Mouse (Mus musculus) megakaryocyte, embryonic 14.5 days (primary cell): ENCODE measurements around the gene Rap2c. TPM values are rescaled to one million over a fixed set of nuclear protein-coding genes. Genes with fewer than 3 reads are reported as not detected.

Experiments used
- H3K27me3 ChIP-seq: replicated peaks from 2 replicates; pipeline ENCODE3; 2012; ENCODE audit warnings: inconsistent platforms
- H3K36me3 ChIP-seq: replicated peaks from 2 replicates; pipeline ENCODE3; 2012; ENCODE audit warnings: low read length, inconsistent platforms, mixed read lengths
- H3K4me1 ChIP-seq: 2 replicates; pipeline ENCODE4 v1.6.1; 2012; ENCODE audit warnings: inconsistent platforms
- H3K4me3 ChIP-seq: replicated peaks from 2 replicates; pipeline ENCODE3; 2012; ENCODE audit warnings: moderate library complexity, mild to moderate bottlenecking, inconsistent platforms
- H3K9me3 ChIP-seq: 2 replicates; pipeline ENCODE4 v1.6.1; 2012; ENCODE audit warnings: inconsistent platforms
- FLI1 ChIP-seq: IDR thresholded peaks from 2 replicates; pipeline ENCODE4 v1.6.1; 2012; ENCODE audit warnings: low read length, inconsistent platforms, mixed read lengths
- GATA1 ChIP-seq: IDR thresholded peaks from 3 replicates; pipeline ENCODE4 v1.6.1; 2012; ENCODE audit warnings: mixed read lengths, low read length, inconsistent platforms, borderline replicate concordance
- polyA plus RNA-seq: library from polyadenylated mRNA; stranded (reverse); fragments of >175 nt; gene quantifications from 2 replicates; pipeline ENCODE4 v1.2.3, GENCODE M21; 2012; ENCODE audit warnings: low replicate concordance; ENCODE audit not compliant: insufficient read depth

Gene Rap2c
- 0.85 TPM in 1 of 2 replicates, not detected in the other for polyA plus RNA-seq

DNA sequence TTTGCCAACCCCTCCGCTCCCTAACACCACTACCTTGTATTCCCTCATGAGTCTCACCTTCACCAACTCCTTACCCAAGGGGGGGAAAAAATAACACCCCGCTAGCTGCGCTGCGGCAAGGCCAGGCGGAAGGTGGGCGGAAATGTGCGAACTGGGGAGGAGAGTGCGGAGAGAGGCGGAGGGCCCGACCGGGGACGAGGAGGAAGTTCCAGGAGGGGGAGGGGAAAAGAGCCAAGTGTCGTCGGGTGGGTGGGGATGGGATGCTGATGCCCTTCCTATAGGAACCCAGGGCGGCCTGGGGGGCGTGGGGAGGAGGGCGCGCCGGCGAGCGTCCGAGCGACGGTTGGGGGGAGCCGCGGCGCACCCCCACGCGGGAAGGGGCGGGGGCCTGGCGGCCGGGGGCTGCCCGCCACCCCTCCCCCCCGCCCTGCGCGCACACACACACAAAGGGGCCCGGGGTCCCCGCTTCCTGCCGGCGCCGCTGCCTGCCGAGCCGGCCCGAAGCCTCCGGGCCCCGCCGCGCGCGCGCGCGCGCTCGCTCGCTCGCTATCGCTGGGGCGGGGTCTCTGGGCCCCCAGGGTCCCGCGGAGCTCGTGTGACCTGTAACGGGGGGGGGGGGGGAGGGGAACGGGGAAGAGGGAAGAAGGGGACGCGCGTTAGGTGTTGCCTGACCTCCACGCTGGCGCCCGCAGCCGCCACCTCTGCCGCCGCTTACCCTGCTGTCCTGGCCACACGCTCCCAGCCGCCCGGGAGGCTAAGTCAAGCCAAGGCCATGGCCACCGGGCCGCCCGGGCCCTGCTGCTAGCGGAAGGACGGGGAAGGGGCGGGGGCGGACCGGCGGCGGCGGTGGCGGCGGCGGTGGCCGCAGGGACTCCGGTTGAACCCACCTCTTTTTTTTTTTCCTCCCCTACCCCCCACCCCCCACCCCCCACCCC is at the start of gene Rap2c:
Gene Rap2c, minus strand, starts transcription at position 168 of the 935 bp plus-strand sequence.
- peaks cover 5% of the 10 kb centered on the region; the same call in 1 of the 2 replicates for H3K4me1 ChIP-seq
- peaks cover 7% of the 10 kb centered on the region for H3K27me3 ChIP-seq
- peaks cover 27% of the 10 kb centered on the region for H3K36me3 ChIP-seq
- peaks cover 7% of the 10 kb centered on the region; the same call in 1 of the 2 replicates for H3K9me3 ChIP-seq
- no peak for TF ChIP-seq FLI1
- no peak for TF ChIP-seq GATA1
- peak within 1 kb of the TSS; percentile 95 for H3K4me3 ChIP-seq

DNA sequence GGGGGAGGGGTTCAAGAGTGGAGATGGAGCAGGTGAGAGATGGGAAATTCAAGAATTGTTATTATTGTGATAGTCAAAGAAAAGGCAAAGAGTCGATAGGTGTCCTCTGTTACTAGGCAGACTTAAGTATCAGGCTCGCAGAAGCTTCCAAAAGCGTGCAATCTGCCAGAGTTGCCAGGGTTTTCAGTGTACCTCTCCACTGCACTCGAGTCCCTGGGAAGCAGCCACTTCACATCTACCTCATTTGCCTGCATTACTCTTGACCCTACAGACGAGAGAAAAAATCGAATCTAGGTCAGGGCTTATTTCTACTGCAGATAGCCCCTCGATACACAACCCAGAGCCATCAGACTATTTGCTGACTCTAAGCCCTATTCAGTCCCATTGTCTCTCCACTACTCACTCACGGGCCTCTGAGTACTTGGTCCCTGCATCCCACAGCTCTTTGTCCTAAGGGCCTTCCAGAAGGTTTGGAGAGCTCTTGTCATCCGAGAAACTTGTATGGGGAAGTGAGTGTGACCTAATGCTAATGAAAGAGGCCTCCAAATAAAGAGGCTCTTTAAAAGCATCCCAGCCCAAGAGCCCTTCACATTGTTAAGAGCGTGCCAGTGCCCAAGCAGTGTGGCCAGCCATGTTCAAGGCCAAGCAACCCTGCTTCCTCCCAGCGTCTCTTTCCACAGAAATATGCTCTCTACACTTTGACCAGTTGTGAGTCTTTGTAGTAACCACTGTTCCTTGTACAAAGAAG is 48.9 kb upstream of the Rap2c start:
- no peaks in the 10 kb centered on the region for H3K9me3 ChIP-seq
- H3K36me3 ChIP-seq = no peaks in the 10 kb centered on the region
- H3K4me1 ChIP-seq = no peaks in the 10 kb centered on the region
- TF ChIP-seq GATA1 (no peak), FLI1 (no peak)
- no peaks in the 10 kb centered on the region for H3K27me3 ChIP-seq
- H3K4me3 ChIP-seq = no peak overlapping the region

DNA sequence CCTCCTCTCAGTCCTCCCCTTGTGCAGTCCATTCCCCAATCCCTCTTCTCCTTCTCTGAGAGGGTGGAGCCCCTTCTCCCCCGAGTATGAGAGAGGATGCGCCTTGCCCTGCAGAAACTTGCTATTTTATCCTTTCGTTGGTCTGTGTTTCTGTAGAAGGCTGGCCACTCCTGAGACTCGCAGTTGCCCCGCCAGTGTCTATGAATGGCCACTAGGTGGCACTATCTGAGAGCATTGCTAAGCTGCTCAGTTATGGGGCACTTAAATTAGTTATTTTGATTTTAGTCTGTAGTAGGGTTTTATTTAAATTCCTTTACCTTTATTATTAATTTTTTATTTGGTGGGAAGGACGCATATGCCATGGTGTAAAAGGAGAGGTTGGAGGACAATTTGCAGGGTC is 48.0 kb upstream of the Rap2c start:
- Histone ChIP-seq H3K4me3 (peak overlapping the region; percentile 86), H3K9me3 (no peaks in the 10 kb centered on the region), H3K4me1 (no peaks in the 10 kb centered on the region), H3K27me3 (peaks cover 2% of the 10 kb centered on the region), H3K36me3 (no peaks in the 10 kb centered on the region)
- TF ChIP-seq FLI1 = no peak
- TF ChIP-seq GATA1 = no peak

DNA sequence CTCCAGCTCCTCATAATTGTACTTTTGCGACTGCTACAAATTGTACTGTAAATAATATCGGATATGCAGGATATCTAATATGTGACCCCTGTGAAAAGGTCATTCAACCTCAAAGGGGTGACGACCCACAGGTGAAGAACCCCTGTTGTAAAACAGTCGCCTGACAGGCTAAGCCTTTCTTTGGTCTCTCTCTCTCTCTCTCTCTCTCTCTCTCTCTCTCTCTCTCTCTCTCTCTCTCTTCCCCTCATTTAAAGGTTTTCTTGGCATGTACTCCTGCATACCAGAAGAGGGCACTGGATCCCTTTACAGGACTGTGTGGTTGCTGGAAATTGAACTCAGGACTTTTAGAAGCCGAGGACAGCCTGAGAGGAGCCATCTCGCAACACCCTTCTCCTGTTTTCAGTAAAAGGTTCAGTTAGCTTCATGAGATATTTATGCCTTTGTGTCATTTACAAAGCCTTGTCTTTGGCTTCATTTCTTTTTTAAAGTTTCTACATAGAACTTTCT is 47.4 kb upstream of the Rap2c start:
- TF ChIP-seq GATA1 = no peak
- no peak for TF ChIP-seq FLI1
- Histone ChIP-seq H3K36me3 (no peaks in the 10 kb centered on the region), H3K4me3 (peak overlapping the region; percentile 23), H3K9me3 (no peaks in the 10 kb centered on the region), H3K27me3 (peaks cover 2% of the 10 kb centered on the region), H3K4me1 (no peaks in the 10 kb centered on the region)

DNA sequence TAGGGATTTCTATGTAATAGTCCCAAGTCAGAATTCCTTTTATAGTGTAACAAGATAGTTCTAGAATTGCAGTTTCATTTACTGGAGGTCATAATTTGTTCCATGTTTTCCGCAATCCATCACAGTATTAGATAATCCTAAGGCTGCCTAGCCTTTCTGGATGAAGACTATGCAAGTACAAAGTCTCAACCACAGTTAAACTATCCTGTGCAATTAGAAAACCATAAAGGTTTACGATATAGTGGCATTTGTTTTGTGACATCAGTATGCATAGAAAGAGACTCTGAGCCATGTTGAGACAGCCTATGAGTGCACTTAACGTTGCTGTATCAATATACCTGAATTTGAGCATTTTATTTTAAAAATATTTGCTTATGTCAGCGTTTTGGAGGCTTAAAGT is 42.4 kb upstream of the Rap2c start:
- Histone ChIP-seq H3K27me3 (peaks cover 24% of the 10 kb centered on the region), H3K4me1 (no peaks in the 10 kb centered on the region)
- TF ChIP-seq FLI1 (no peak), GATA1 (no peak)

DNA sequence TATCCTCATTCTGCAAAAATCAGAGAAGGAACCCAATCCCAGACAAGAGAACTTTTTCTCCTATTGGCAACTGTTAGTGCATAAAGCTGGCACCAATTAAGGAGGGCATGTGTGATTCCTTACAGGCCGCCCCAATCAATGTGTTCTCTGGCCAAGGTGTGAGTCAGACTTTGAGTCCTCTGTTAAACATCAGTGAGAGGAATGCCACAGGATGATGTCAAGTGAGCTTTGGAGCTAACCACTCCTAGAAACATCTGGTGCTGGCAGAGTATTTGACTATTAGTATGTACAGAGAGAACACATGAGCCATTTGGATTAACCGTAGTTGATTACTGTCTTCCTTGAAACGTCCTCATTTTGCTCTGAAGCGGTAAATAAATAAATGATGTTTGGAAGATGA is 40.9 kb upstream of the Rap2c start:
- no peaks in the 10 kb centered on the region for H3K4me1 ChIP-seq
- TF ChIP-seq GATA1 = no peak
- no peak for TF ChIP-seq FLI1
- no peaks in the 10 kb centered on the region for H3K9me3 ChIP-seq
- no peaks in the 10 kb centered on the region for H3K36me3 ChIP-seq
- no peak overlapping the region for H3K4me3 ChIP-seq
- H3K27me3 ChIP-seq = peaks cover 27% of the 10 kb centered on the region

More for the DNA sequence above, 42.4 kb upstream of the Rap2c start:
- Histone ChIP-seq H3K36me3 (no peaks in the 10 kb centered on the region), H3K4me3 (no peak overlapping the region), H3K9me3 (no peaks in the 10 kb centered on the region)

DNA sequence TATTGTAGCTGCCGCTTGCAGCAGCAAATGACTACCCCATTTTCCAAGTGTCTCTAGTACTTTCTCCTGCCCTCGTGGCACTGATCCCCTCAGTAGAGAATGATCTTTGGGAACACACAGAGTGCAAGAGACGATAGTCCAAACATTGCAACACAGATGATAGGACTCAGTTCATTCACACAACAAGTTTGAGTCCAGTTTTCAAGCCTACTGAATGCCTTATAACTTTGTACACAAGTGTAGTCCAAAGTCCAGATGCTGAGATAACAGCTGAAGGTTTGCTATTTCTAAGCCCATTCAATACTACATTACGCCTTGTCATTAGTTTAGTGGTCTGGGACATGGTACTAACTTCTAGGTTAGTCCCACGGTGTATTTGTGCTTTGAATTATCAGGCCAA is 40.5 kb upstream of the Rap2c start:
- H3K4me1 ChIP-seq = no peaks in the 10 kb centered on the region
- no peaks in the 10 kb centered on the region for H3K9me3 ChIP-seq
- TF ChIP-seq GATA1 = no peak
- H3K36me3 ChIP-seq = no peaks in the 10 kb centered on the region
- H3K27me3 ChIP-seq = peaks cover 29% of the 10 kb centered on the region
- H3K4me3 ChIP-seq = no peak overlapping the region

DNA sequence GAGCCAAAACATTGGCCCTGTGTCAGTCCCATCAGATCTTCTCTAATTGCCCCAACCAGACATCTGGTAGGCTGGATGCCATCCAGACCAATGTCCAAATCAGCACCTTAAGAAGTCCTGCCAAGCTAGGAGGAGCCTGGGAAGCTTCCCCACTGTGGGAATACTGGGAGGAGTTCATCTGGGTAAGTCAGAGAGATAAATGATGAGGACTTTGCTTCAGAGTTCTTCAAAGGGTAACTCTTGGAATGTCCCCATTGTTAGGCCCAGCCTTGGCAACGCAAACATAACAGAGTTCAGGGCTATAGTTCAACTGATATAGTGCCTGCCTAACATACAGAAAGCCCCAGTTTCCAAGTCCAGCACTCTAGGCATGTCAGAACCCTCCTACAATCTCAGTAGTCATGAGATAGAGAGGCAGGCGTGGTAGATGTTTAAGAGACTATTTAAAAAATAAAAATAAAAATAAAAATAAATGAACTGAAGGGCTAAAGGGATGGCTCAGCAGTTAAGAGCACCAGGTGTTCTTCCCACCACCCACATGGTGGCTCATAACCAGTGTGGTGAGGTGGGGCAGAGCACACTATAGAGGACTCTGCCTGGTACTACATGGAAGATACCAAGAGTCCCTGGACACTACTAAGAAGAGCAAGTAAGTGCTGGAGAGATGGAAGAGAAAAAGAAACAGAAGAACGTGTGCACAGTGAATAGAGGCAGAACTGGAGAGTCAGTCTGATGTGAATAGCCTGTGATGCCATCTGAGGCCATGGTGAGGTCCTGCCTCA is 34.1 kb upstream of the Rap2c start:
- Histone ChIP-seq H3K27me3 (peaks cover 29% of the 10 kb centered on the region), H3K4me1 (no peaks in the 10 kb centered on the region), H3K9me3 (no peaks in the 10 kb centered on the region), H3K4me3 (no peak overlapping the region), H3K36me3 (no peaks in the 10 kb centered on the region)
- TF ChIP-seq GATA1 (no peak), FLI1 (no peak)

DNA sequence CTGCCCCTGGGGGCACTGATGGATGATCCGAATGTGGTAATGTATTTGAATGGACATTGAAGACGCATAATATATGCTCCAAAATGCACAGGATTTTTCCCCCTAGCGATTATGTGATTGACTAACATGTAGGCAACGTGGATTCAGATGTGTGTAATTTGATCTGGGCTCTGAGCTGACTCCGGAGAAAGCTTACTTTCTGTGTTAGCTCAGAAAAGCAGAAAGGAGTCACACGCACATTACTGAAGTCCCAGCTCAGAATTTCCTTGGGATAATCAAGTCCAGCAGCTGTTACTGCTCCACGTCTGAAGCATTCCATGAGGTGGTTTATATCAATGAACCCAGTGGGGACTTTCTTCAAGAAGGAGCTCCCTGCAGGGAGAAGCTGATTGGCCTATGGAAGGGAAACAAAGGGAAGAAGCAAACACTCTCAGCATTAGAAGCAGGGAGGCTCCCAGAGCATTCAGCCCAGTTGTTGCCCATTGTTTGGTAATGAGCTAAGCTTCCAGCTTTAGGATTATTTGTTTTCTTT is 17.9 kb upstream of the Rap2c start:
- TF ChIP-seq GATA1 (no peak), FLI1 (no peak)
- peaks cover 7% of the 10 kb centered on the region for H3K27me3 ChIP-seq

More for the DNA sequence above, 17.9 kb upstream of the Rap2c start:
- Histone ChIP-seq H3K4me1 (0 out of 2 replicates have a peak, but pooled peaks cover 8% of the 10 kb centered on the region), H3K4me3 (no peak overlapping the region), H3K9me3 (no peaks in the 10 kb centered on the region), H3K36me3 (no peaks in the 10 kb centered on the region)
